Mouse (Mus musculus): ENCODE measurements at regions not wholly inside any gene's neighbourhood (a gene's known extent, or its start where the extent isn't known, plus 50 kb on each side); places are given as distances from the start of the nearest gene placed in this dataset.

GRCm38 (mm10) chr9:30520116-30520515 lies 93.2 kb downstream of the Snx19 start:
- no peak for TF ChIP-seq CTCF (IDR thresholded peaks at IDR 0.05; ENCODE audit: low read depth)
- no peak for TF ChIP-seq EP300 (IDR thresholded peaks at IDR 0.05; ENCODE audit: low read depth)

GRCm38 (mm10) chr9:30519231-30519630 lies 92.3 kb downstream of the Snx19 start:
- no peak overlapping the region for H3K4me2 ChIP-seq (ENCODE audit: low read depth, low read length)
- 97% methylated on average over 1 of the region's 1 CpGs for WGBS
- H3K9me3 ChIP-seq (replicated peaks; ENCODE audit: control insufficient read depth, low read length): no peaks in the 10 kb centered on the region
- TF ChIP-seq CTCF (IDR thresholded peaks at IDR 0.05; ENCODE audit: low read depth) (no peak), EP300 (IDR thresholded peaks at IDR 0.05; ENCODE audit: low read depth) (no peak)
- H3K4me1 ChIP-seq (ENCODE audit: control insufficient read depth, insufficient read depth): no peaks in the 10 kb centered on the region
- no peaks in the 10 kb centered on the region for H3K36me3 ChIP-seq (replicated peaks; ENCODE audit: control insufficient read depth, insufficient read depth, low read length)
- ATAC-seq (ENCODE audit: insufficient read depth, low read depth): no peak
- H3K27ac ChIP-seq (ENCODE audit: low read depth): no peak overlapping the region
- no peak overlapping the region for H3K4me3 ChIP-seq (ENCODE audit: low read depth, low read length)
- no peak for DNase-seq (ENCODE audit: low spot score)
- no peak overlapping the region for H3K9ac ChIP-seq (replicated peaks; ENCODE audit: low read depth, low read length)
- H3K27me3 ChIP-seq (ENCODE audit: control insufficient read depth, insufficient read depth, low read length): no peaks in the 10 kb centered on the region

More at GRCm38 (mm10) chr9:30520116-30520515, 93.2 kb downstream of the Snx19 start:
- H3K4me2 ChIP-seq (ENCODE audit: low read depth, low read length): no peak overlapping the region
- no peak overlapping the region for H3K9ac ChIP-seq (replicated peaks; ENCODE audit: low read depth, low read length)
- no peaks in the 10 kb centered on the region for H3K36me3 ChIP-seq (replicated peaks; ENCODE audit: control insufficient read depth, insufficient read depth, low read length)
- ATAC-seq (ENCODE audit: insufficient read depth, low read depth): no peak
- no peaks in the 10 kb centered on the region for H3K4me1 ChIP-seq (ENCODE audit: control insufficient read depth, insufficient read depth)
- WGBS: 100% methylated on average over 1 of the region's 1 CpGs
- H3K4me3 ChIP-seq (ENCODE audit: low read depth, low read length): no peak overlapping the region
- H3K27ac ChIP-seq (ENCODE audit: low read depth): no peak overlapping the region
- no peaks in the 10 kb centered on the region for H3K27me3 ChIP-seq (ENCODE audit: control insufficient read depth, insufficient read depth, low read length)
- no peaks in the 10 kb centered on the region for H3K9me3 ChIP-seq (replicated peaks; ENCODE audit: control insufficient read depth, low read length)
- DNase-seq (ENCODE audit: low spot score): no peak
